Mouse (Mus musculus): ENCODE results near the gene Klhl2. TPM values are rescaled to one million over a fixed set of nuclear protein-coding genes. Genes with fewer than 3 reads are reported as not detected.

Gene Klhl2
- polyA plus RNA-seq, 1 experiment from 2014 or later: 28.7 TPM

DNA sequence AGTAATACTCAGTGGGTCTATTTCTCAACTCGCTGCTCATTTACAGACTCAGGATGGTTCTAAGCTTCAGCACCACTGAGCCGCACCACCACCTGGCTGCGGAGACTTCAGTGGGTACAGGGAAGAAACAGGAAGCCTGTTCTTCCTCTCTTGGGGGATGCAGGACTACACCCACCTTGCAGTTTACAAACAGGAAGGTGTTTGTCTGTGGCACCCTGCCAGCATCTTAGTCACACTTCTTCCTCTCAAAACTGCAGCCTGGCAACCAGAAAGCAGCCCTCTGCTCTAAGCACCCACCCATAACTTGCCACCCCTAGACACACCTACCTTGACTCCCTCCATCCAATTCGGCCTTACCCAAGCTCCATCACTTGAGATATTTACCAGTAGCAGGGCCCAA lies 61.1 kb downstream of the Klhl2 start:
- ATAC-seq (ENCODE audit: low FRiP score): no peak
- no peaks in the 10 kb centered on the region; the same call in 1 of the 2 replicates for H3K4me1 ChIP-seq
- H3K36me3 ChIP-seq: no peaks in the 10 kb centered on the region
- H3K27ac ChIP-seq: no peak overlapping the region
- WGBS: 90% methylated on average over 4 of the region's 4 CpGs
- H3K4me2 ChIP-seq (replicated peaks): no peak overlapping the region
- H3K9ac ChIP-seq: no peak overlapping the region
- no peaks in the 10 kb centered on the region for H3K27me3 ChIP-seq
- H3K4me3 ChIP-seq: no peak overlapping the region
- H3K9me3 ChIP-seq (replicated peaks): no peaks in the 10 kb centered on the region

- Histone ChIP-seq H3K4me2 (replicated peaks) (no peak overlapping the region), H3K9me3 (replicated peaks) (no peaks in the 10 kb centered on the region), H3K27me3 (no peaks in the 10 kb centered on the region), H3K9ac (no peak overlapping the region), H3K4me3 (no peak overlapping the region), H3K36me3 (no peaks in the 10 kb centered on the region), H3K27ac (no peak overlapping the region), H3K4me1 (no peaks in the 10 kb centered on the region)
- no peak for ATAC-seq (ENCODE audit: low FRiP score)
- 91% methylated on average over 2 of the region's 2 CpGs for WGBS
Measured at GRCm38 (mm10) chr8:64786801-64787200, 63.0 kb downstream of the Klhl2 start.

- WGBS: 89% methylated on average over 5 of the region's 5 CpGs
- no peak overlapping the region for H3K4me3 ChIP-seq
- H3K27ac ChIP-seq: no peak overlapping the region
- no peaks in the 10 kb centered on the region for H3K27me3 ChIP-seq
- H3K36me3 ChIP-seq: no peaks in the 10 kb centered on the region
- H3K4me2 ChIP-seq (replicated peaks): no peak overlapping the region
- no peak for ATAC-seq (ENCODE audit: low FRiP score)
- H3K9ac ChIP-seq: no peak overlapping the region
- H3K4me1 ChIP-seq: no peaks in the 10 kb centered on the region
- H3K9me3 ChIP-seq (replicated peaks): no peaks in the 10 kb centered on the region
Measured at GRCm38 (mm10) chr8:64784235-64784634, 65.6 kb downstream of the Klhl2 start.

GRCm38 (mm10) chr8:64781947-64782346 lies 67.9 kb downstream of the Klhl2 start:
- no peaks in the 10 kb centered on the region for H3K9me3 ChIP-seq (replicated peaks)
- WGBS: 95% methylated on average over 6 of the region's 6 CpGs

DNA sequence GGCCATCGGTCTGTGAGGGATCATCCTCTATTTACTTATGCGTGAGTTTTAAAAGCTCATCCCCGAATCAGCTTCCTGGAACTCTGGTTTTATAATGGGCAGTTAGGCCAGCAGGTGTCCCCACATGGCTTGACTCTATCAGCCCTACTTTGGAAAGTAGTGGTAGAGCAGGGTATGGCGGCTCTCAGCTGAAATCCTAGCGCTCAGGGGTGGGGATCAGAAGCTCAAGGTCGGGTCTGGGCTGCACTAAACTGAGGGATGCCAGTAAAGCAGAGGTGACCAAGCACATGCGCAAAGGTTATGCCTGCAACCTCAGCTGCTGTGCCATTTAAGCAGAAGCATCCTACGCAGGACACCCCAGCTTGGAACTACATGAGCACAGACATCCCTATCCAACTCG lies 71.9 kb downstream of the Klhl2 start:
- WGBS: 81% methylated on average over 9 of the region's 9 CpGs
- Histone ChIP-seq H3K9me3 (replicated peaks) (no peaks in the 10 kb centered on the region), H3K36me3 (peaks cover 10% of the 10 kb centered on the region; the same call in 1 of the 2 replicates), H3K4me3 (no peak overlapping the region), H3K27ac (no peak overlapping the region), H3K4me2 (replicated peaks) (no peak overlapping the region), H3K27me3 (no peaks in the 10 kb centered on the region), H3K9ac (no peak overlapping the region), H3K4me1 (no peaks in the 10 kb centered on the region)
- ATAC-seq (ENCODE audit: low FRiP score): no peak

More at GRCm38 (mm10) chr8:64781947-64782346, 67.9 kb downstream of the Klhl2 start:
- H3K4me2 ChIP-seq (replicated peaks): no peak overlapping the region
- peaks cover 7% of the 10 kb centered on the region; the same call in 1 of the 2 replicates for H3K36me3 ChIP-seq
- no peak overlapping the region for H3K9ac ChIP-seq
- H3K27ac ChIP-seq: no peak overlapping the region
- no peaks in the 10 kb centered on the region for H3K4me1 ChIP-seq
- H3K27me3 ChIP-seq: no peaks in the 10 kb centered on the region
- no peak for ATAC-seq (ENCODE audit: low FRiP score)
- no peak overlapping the region for H3K4me3 ChIP-seq

DNA sequence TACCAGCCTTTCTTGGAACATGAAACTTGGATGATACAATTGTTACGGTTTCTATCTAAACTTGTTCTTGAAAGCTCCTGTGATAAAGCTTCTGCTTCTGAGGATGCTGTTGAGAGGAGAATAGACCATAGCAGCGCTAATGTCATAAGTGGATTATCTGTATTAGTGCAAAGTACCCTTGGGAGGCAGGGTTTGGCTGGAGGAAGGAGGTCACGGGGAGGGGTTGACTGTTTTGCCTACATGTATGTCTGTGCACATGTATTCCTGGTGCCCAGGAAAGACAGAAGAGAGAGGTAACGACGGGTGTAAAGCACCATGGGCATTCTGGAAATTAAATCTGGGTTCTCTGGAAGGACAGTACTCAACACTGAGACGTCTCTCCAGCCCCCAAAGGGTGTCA lies 75.7 kb downstream of the Klhl2 start:
- Histone ChIP-seq H3K36me3 (peaks cover 10% of the 10 kb centered on the region; the same call in 1 of the 2 replicates), H3K4me2 (replicated peaks) (no peak overlapping the region), H3K27me3 (no peaks in the 10 kb centered on the region), H3K9ac (no peak overlapping the region), H3K4me1 (no peaks in the 10 kb centered on the region), H3K4me3 (no peak overlapping the region), H3K9me3 (replicated peaks) (no peaks in the 10 kb centered on the region), H3K27ac (no peak overlapping the region)
- ATAC-seq (ENCODE audit: low FRiP score): no peak
- WGBS: 95% methylated on average over 6 of the region's 6 CpGs

DNA sequence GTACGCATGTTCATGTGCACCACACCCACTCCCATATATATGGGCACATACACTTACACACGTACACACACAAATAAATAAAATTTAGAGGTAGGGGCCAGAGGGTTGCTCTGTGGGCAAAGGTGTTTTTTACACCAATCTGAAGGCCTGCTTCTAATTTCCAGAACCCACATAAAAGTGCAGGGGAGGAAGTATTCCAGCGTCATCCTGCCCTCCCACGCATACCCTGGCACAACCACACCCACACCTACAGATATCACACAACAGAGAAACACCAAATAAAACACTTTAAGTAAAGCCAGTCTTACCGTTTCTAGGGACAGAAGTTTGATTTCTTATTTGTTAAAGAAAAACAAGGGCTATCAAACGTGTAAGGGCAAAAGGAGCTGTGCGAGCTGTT lies 79.0 kb downstream of the Klhl2 start:
- H3K27me3 ChIP-seq: no peaks in the 10 kb centered on the region
- no peak overlapping the region for H3K4me2 ChIP-seq (replicated peaks)
- H3K36me3 ChIP-seq: peaks cover 6% of the 10 kb centered on the region; the same call in 1 of the 2 replicates
- WGBS: 92% methylated on average over 7 of the region's 7 CpGs
- H3K27ac ChIP-seq: no peak overlapping the region
- H3K9me3 ChIP-seq (replicated peaks): no peaks in the 10 kb centered on the region
- H3K9ac ChIP-seq: no peak overlapping the region
- no peaks in the 10 kb centered on the region for H3K4me1 ChIP-seq
- no peak for ATAC-seq (ENCODE audit: low FRiP score)
- no peak overlapping the region for H3K4me3 ChIP-seq

- no peak overlapping the region for H3K9ac ChIP-seq
- ATAC-seq (ENCODE audit: low FRiP score): no peak
- peaks cover 3% of the 10 kb centered on the region; the same call in 1 of the 2 replicates for H3K36me3 ChIP-seq
- 80% methylated on average over 7 of the region's 7 CpGs for WGBS
- no peaks in the 10 kb centered on the region for H3K27me3 ChIP-seq
- no peaks in the 10 kb centered on the region for H3K9me3 ChIP-seq (replicated peaks)
- H3K27ac ChIP-seq: no peak overlapping the region
- H3K4me2 ChIP-seq (replicated peaks): no peak overlapping the region
- H3K4me1 ChIP-seq: no peaks in the 10 kb centered on the region
- no peak overlapping the region for H3K4me3 ChIP-seq
Measured at GRCm38 (mm10) chr8:64769586-64769985, 80.2 kb downstream of the Klhl2 start.

- H3K9ac ChIP-seq: no peak overlapping the region
- H3K27ac ChIP-seq: no peak overlapping the region
- peaks cover 3% of the 10 kb centered on the region; the same call in 1 of the 2 replicates for H3K36me3 ChIP-seq
- no peaks in the 10 kb centered on the region for H3K27me3 ChIP-seq
- H3K4me3 ChIP-seq: no peak overlapping the region
- ATAC-seq (ENCODE audit: low FRiP score): no peak
- no peak overlapping the region for H3K4me2 ChIP-seq (replicated peaks)
- no peaks in the 10 kb centered on the region for H3K4me1 ChIP-seq
- WGBS: 86% methylated on average over 8 of the region's 9 CpGs
- no peaks in the 10 kb centered on the region for H3K9me3 ChIP-seq (replicated peaks)
Measured at GRCm38 (mm10) chr8:64768645-64769044, 81.2 kb downstream of the Klhl2 start.

- Histone ChIP-seq H3K9me3 (replicated peaks) (no peaks in the 10 kb centered on the region), H3K4me2 (replicated peaks) (no peak overlapping the region), H3K4me3 (no peak overlapping the region), H3K9ac (no peak overlapping the region), H3K27ac (no peak overlapping the region), H3K4me1 (no peaks in the 10 kb centered on the region), H3K36me3 (peaks cover 3% of the 10 kb centered on the region; the same call in 1 of the 2 replicates), H3K27me3 (no peaks in the 10 kb centered on the region)
- WGBS: 93% methylated on average over 9 of the region's 9 CpGs
- no peak for ATAC-seq (ENCODE audit: low FRiP score)
Measured at GRCm38 (mm10) chr8:64767047-64767446, 82.8 kb downstream of the Klhl2 start.

- H3K4me3 ChIP-seq: no peak overlapping the region
- H3K36me3 ChIP-seq: peaks cover 10% of the 10 kb centered on the region; the same call in 1 of the 2 replicates
- H3K27me3 ChIP-seq: no peaks in the 10 kb centered on the region
- no peaks in the 10 kb centered on the region for H3K9me3 ChIP-seq (replicated peaks)
- H3K9ac ChIP-seq: no peak overlapping the region
- no peak for ATAC-seq (ENCODE audit: low FRiP score)
- H3K4me1 ChIP-seq: no peaks in the 10 kb centered on the region
- no peak overlapping the region for H3K4me2 ChIP-seq (replicated peaks)
- no peak overlapping the region for H3K27ac ChIP-seq
- 87% methylated on average over 9 of the region's 9 CpGs for WGBS
Measured at GRCm38 (mm10) chr8:64764075-64764474, 85.7 kb downstream of the Klhl2 start.

DNA sequence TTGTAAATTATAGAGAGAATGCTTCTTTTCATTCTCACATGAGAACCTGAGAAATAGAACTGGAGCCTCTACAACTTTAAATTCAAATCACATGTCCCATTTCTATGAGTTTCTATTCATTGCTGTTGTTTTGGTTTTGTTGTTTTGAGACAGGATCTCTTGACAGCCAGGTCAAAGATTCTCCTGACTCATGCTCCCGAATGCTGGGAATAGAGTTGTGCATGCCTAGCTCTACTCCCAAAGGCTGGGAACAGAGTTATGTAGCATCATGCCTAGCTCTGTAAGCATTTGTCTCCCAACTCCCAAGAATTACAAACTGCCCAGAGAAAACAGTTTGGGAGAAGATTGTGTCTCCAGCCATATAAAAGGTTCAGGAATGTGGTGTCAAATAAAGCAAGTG lies 87.1 kb downstream of the Klhl2 start:
- no peaks in the 10 kb centered on the region for H3K4me1 ChIP-seq
- H3K4me2 ChIP-seq (replicated peaks): no peak overlapping the region
- H3K27me3 ChIP-seq: no peaks in the 10 kb centered on the region
- H3K9ac ChIP-seq: no peak overlapping the region
- no peak for ATAC-seq (ENCODE audit: low FRiP score)
- 73% methylated on average over 1 of the region's 1 CpGs for WGBS
- no peak overlapping the region for H3K27ac ChIP-seq
- H3K36me3 ChIP-seq: peaks cover 14% of the 10 kb centered on the region; the same call in 1 of the 2 replicates
- H3K4me3 ChIP-seq: no peak overlapping the region
- no peaks in the 10 kb centered on the region for H3K9me3 ChIP-seq (replicated peaks)

- H3K27me3 ChIP-seq: no peaks in the 10 kb centered on the region
- H3K4me2 ChIP-seq (replicated peaks): no peak overlapping the region
- H3K9ac ChIP-seq: no peak overlapping the region
- H3K9me3 ChIP-seq (replicated peaks): no peaks in the 10 kb centered on the region
- H3K27ac ChIP-seq: no peak overlapping the region
- ATAC-seq (ENCODE audit: low FRiP score): no peak
- peaks cover 15% of the 10 kb centered on the region; the same call in 1 of the 2 replicates for H3K36me3 ChIP-seq
- WGBS: 84% methylated on average over 8 of the region's 8 CpGs
- H3K4me1 ChIP-seq: no peaks in the 10 kb centered on the region
- no peak overlapping the region for H3K4me3 ChIP-seq
Measured at GRCm38 (mm10) chr8:64761430-64761829, 88.4 kb downstream of the Klhl2 start.
